Mouse (Mus musculus) heart, postnatal 36 days (tissue): Measurements from ENCODE around the gene Kcnk10. TPM values are rescaled to one million over a fixed set of nuclear protein-coding genes. Genes with fewer than 3 reads are reported as not detected.

ENCODE experiments used
- DNase-seq, 2 experiments: peaks; one replicate each; pipeline ENCODE4 v3.0.0; 2021 to 2022
- intact Hi-C: fragments of 180-260 bp; cut with DNase I; formaldehyde crosslinking; loops from one replicate; pipeline ENCODE4 v1.15.1; 2025
- total RNA-seq, 2 experiments: library from RNA; stranded (reverse); gene quantifications; 2 replicates each; pipeline ENCODE4 v1.2.3; 2021

The Kcnk10 gene
- total RNA-seq, 2 experiments from 2014 or later, result 0.22 TPM; not detected in 1

DNA sequence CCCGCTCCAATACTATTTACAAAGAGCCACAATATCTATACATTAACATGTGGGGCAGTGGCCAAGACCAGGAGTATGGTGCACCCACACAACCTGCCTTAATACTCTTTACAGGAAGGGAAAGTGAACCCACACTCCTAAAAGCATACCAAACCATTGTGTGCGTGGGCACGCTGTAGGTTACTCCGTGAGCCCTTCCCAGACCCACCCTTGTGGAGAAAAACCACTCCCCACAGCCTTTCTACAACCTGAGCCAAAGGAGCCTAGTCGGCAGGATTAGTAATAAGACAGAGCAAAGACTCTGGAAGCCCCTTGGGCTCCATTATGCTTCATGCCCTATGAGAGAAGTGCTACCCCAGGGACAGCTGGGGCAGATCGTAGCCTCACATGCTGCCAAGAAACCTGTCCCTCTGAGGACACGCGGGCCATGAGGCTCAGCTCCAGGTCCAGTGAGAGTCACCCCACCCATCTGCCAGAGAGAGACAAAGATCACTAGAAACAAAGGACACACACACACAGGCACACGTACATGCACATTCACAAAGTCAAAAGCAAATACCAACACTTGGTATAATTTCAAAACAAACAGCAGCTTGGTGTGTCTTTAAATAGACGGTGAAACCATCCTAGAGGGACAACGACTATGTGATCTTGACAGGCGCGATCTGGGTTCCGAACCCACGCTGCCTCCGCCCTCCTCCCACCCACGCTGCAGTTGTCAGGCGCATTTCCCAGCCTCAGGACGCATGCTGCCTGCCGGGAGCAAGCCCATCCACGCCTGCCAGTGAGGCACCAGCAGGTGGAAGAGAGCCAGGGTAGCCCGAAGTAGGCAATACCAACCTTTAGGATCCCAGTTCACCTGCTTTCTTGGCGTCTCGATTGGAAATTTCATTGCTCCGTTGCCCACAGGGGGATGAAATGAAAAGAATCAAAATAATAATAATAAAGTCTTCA lies 4.5 kb downstream of the Kcnk10 start:
- DNase-seq, result no peak
- intact Hi-C loops, result no loop called here

- intact Hi-C loops, result no loop called here
- no peak for DNase-seq
These were observed 6.0 kb downstream of the Kcnk10 start for GRCm38 (mm10) chr12:98571896-98572680.

- DNase-seq, result no peak
- intact Hi-C loops, result no loop called here
These were observed 8.7 kb downstream of the Kcnk10 start for GRCm38 (mm10) chr12:98569380-98569779.

DNA sequence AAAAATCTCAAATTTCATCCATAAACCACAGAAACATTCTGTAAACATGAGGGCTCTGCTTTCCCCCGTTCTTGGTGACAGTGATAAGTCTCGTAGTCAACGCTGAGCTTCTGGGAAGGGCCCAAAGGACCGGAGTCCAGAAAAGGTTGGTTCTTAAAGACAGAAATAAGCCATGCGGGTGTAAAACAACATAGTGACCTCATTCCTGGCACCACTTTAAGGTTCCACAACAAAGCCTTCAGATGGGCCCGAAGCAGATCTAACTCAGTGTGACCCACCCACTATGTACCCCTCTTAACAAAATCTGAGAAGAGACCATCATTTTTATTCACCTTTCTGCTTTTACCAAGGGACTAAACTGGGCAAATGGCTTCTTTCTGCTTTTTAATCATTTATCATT lies 10.2 kb downstream of the Kcnk10 start:
- DNase-seq, result no peak
- intact Hi-C loops, result no loop called here

GRCm38 (mm10) chr12:98564383-98564782 lies 13.7 kb downstream of the Kcnk10 start:
- intact Hi-C loops, result no loop called here
- DNase-seq, result no peak

DNA sequence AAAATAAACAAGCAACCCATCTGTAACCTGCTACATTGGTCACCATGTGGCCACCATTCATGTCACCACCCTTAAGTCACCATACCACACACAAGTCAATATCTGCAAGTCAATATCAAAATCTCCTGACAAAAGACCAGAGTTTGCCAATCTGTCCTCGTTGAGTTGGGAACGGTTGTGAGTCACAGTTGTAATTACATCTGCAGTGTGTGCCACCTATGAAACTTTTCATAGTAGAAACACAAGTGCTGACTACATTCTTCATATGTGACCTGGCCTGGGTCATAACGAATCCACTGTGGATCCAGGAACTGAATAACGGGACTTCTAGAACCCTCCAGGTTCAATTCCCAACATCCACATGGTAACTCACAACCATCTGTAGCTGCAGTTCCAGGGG lies 14.8 kb downstream of the Kcnk10 start:
- DNase-seq, result no peak
- intact Hi-C loops, result no loop called here

DNA sequence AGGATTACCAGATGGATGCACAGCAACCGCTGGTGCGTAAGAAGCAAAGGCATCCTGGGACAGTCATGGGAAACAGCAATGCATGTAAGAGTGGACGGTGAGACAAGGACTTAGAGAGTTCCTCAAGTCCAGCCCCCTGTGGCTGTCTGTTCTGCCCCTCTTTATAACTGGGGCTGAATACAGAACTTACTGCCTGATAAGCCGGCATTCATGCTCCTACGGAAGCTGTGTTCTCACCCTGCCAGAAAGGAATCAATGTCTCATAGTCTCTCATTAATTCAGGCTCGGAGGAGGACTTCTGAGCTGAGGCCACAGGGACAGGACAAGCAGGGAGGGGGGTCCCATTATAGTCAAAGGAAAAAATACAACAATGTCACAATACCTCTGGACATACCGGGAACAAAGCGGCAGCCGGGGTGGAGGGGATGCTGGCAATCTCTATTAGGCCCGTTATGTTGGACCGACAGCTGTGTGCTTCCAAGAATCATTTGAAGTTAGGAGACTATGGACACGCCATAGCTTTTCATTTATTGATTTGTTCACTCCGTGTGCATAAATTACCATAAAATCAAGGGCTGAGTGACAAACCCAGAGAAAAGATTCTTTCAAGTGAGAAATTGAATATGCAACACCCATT lies 15.7 kb downstream of the Kcnk10 start:
- intact Hi-C loops, result no loop called here
- DNase-seq, result no peak

- DNase-seq, result no peak
- intact Hi-C loops, result no loop called here
These were observed 18.1 kb downstream of the Kcnk10 start for GRCm38 (mm10) chr12:98560038-98560437.

DNA sequence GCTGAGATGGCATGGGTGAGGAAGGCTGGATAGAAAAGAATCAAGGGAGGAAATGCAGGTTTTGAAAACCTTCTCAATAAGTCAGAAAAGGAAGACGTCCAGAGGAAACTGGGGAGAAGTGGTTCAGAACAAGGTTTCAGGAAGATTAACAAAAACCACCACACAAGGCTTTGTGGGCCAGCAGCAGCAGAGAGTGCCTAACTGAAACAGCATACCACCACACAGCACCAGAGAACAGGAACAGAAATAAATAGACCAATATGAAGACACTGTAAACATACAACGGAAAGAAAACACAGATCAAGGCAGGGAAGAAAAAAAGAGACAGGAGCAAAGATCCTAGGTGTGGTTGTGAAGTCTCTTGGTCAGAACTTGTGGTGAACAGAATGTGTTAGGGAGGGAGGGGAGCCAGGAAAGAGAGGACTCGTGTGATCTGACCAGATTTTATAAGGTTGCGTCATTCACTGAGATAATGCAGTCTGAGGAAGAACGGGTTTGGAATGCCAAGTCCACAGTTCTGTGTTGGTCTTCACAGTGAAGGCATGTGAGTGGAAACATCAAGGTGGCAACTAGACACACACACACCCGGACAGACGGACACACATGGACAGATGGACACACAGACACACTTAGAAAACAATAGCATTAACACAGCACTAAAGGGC lies 21.0 kb downstream of the Kcnk10 start:
- DNase-seq, result no peak
- intact Hi-C loops, result no loop called here

DNA sequence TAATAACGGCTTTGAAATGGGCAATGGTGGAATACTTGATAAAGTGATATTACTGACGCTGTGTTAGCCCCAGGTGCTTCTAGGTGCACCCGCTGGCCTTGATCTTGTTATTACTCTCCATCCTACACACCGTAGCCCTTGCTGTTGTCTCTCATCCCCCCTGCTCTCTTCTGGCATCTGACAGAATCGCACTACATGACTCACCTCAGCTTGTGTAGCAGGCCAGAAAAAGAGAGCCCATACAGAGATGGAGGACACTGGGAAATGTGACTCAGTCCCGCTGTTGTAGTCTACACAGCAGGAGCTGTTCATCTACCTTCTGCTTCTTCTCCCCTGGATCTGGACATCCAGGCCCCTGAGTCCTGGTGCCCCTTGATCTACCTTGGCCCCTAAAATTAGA lies 28.1 kb downstream of the Kcnk10 start:
- no peak for DNase-seq
- intact Hi-C loops, result no loop called here

- DNase-seq, result no peak
- intact Hi-C loops, result no loop called here
These were observed 30.0 kb downstream of the Kcnk10 start for GRCm38 (mm10) chr12:98548141-98548540.

DNA sequence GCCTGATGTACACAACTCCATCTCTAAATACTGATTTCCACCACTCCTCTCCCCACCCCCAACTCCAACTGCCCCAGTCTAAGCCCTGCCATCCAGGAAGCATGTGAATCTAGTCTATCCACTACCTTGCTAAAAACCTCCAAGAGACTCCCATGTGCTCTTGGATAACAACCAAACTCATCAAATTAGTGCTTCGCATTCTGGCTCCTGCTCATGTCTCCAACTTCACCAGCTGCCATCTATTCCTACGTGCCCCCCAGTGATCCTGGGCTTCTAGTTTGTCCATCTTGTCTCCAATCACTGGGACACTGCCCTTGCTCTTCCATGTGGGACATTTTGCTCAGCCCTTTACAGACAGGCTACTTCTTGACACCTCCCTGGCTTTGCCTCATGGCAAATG lies 32.2 kb downstream of the Kcnk10 start:
- intact Hi-C loops, result no loop called here
- no peak for DNase-seq

DNA sequence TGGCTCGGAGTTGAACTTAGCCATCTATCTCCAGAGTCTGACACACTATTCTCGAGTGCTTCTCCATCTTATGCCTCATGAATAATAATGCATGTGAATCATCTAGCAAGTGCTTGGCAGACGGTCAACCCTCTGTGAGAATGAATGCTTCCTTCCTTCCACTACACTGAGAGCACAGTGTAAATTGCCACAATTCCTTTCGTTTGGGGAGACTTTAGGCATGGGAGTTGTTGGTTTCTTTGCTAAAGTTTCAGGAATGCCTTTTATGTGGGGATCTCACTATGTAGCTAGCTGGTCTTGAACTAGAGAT lies 32.9 kb downstream of the Kcnk10 start:
- no peak for DNase-seq
- intact Hi-C loops, result no loop called here

DNA sequence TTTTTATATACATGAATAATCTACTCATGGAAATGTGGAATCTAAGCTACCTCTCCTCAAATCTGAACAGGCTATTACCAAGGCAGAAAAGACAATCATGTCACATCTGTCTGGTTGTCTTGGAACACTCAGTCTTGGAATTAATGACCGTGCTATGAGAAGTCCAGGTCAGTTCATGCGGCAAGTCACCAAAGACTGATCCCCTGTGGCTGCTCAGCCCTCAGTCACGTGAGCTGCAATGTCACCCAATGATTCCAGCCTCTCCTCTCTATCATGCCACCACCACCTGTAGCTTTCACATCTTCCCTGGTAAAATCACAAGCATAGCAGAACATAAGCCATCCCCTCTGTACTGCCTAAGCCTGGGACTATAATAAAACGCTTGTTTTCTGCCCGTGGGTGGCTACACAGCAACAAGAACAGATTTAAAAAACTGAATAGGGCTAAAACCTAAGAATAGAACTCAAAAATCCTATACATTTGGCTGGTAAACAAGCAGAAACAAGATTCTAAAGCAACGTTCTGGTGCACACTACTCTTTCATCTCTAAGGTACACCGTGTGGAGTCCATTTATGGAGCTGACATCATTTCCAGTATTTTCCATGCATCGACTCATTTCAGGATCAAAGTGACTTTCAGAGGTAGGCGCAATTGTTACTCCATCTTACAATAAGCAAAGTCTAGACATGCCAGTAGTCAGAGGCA lies 33.4 kb downstream of the Kcnk10 start:
- no peak for DNase-seq
- intact Hi-C loops, result no loop called here

GRCm38 (mm10) chr12:98536760-98537159 lies 41.4 kb downstream of the Kcnk10 start:
- no peak for DNase-seq
- intact Hi-C loops, result no loop called here

DNA sequence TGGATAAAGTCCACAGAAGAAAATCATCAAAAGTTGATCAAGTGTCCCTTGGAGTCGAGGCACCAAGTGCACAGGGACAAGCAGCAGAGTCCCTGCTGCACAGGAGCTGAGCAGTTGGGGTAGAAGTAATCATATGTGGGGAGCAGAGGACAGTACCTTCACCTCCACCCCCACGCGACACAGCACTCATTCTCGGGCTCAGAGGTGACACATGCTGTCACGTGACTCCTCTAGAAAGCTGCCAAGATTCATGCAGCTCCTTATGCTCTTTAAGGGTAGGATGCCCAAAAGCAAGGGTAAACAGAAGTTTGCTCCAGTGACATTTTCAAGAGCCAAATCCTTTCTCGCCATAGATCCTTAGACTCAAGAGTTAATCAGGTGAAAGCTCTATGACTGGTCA lies 42.1 kb downstream of the Kcnk10 start:
- DNase-seq, result no peak

DNA sequence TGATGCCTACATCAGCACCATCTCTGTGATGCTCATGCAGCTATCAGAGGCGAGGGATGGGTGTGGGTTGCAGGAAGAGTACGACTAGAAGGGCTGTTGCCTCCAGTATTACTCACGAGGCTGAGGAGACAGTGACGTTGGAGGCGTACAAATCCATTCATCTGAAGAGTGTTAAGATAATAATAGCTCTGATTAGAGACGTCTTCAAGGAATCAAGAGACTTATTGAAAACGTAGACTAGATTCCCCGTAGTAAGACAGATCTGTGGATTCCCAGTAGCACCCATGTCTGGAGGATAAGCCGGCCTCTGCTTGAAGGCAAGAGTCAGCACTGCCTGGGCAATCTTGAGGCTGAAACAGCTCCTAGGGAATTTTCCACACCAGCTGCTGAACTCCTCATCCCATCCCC lies 42.6 kb downstream of the Kcnk10 start:
- no peak for DNase-seq
- intact Hi-C loops, result no loop called here

More for the DNA sequence above, 42.1 kb downstream of the Kcnk10 start:
- intact Hi-C loops, result no loop called here

DNA sequence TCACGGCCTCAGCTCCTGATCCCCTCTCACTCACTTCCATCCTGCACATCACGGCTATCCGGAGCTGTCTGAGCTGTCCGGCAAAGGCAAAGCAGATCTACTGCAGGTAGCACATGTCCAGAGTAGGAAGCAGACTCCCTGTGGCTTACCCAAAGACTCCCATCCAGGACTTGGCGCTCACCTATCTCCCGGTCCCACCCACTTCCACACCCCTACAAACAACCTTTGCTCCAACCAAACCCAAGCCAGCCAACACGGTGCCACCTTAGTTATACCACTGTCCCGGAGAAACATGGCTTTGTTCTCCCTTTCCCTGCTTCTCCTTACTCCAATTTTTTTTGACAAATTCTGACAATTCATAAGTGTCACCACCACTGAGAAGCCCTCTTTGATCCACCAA lies 49.5 kb downstream of the Kcnk10 start:
- DNase-seq, result no peak
- intact Hi-C loops, result no loop called here

DNA sequence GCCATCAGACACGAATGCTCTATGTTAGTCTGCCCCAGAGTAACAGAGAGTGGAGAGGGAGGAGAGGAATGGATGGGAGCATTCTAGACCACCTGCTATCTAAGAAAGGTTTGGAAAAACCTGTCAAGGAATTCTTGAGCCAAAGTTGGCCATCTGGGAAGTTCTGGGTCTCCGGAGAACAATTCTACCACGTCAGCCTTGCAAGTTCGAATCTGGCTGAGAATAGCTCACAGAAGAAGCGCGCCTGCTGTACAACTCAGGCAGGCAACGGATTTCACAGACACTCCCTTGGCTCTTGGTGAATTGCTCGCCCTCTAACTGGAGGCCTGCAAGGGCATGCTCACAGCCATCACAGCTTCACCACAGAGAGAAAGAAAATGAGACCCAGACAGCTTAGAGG lies 52.7 kb downstream of the Kcnk10 start:
- intact Hi-C loops, result no loop called here
- DNase-seq, result no peak
